Mouse (Mus musculus): ENCODE measurements around the gene Tfcp2.
A peak's percentile ranks its signal among the peaks of the same experiment; 100 is the strongest.
"Not testable (repeated sequence)": the region's sequence is repeated elsewhere in the genome, so short reads cannot be mapped to it uniquely, and the experiment has no call there.

Gene Tfcp2

DNA sequence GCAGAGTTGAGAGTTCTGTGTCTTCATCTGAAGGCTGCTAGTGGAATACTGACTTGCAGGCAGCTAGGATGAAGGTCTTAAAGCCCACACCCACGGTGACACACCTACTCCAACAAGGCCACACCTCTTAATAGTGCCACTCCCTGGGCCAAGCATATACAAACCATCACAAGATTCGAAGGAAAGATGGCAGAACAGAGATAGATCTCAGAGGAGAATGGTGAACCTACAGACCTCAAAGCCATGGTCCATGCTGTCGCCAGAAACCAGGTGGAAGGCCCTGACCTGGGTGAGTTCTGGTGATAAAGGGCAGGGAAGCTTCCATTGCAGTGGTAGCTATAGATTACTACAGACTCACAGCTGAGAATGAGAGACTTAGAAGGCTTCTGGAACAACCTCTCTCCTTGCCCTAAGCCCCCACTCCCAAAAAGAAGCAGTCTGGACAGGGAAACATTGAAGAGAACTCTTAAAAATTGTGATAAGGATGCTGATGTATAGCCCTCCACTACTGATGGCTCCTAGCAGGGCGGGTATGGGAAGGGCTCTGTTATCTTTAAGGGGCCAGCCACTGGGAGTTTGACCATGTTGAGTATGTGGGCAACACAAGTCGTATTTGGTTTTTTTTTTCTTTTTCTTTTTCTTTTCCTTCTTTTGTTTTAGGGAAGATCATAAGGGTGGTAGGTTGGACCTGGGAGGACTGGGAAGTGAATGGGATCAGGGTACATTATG is 6.1 kb upstream of the Tfcp2 start:
- no peak for DNase-seq (ENCODE audit: low read depth, low spot score)

DNA sequence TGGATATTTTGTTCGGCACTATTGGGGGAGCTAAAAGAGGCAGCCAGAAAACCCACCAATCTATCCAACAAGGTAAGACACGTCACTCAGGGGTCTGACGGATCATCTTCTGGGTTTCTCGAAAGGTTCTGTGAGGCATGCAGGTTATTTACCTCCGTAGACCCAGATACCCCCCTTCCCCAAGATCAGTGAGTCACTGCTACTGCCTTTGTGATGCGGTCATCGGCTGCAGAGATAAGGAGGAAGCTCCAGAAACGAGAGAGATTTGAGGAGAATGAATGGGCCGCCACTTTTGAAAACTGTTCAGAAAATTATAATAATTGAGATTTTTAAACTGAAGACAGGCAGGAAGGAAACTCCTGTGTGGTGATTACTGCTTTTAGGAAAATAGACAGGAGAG is 4.6 kb upstream of the Tfcp2 start:
- DNase-seq (ENCODE audit: low read depth, low spot score), result no peak

DNA sequence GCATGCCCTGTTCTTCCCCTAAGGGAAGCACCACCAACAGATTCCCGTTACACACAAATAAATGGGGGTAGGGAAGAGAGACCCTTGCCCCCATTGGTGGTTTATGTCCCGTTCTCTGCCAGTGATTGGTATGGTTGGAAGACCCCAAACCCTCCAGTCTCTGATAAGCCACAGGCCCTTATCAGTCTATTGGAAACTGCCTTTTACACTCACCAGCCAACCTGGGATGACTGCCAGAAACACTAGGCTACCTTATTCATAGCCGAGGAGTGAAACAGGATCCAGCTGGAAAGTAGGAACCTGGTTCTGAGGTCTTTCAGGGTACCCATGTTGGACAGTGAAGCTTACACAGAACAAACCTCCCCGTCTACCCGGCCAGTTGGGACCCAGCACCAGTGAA is 4.2 kb upstream of the Tfcp2 start:
- DNase-seq (ENCODE audit: low read depth, low spot score), result no peak

DNA sequence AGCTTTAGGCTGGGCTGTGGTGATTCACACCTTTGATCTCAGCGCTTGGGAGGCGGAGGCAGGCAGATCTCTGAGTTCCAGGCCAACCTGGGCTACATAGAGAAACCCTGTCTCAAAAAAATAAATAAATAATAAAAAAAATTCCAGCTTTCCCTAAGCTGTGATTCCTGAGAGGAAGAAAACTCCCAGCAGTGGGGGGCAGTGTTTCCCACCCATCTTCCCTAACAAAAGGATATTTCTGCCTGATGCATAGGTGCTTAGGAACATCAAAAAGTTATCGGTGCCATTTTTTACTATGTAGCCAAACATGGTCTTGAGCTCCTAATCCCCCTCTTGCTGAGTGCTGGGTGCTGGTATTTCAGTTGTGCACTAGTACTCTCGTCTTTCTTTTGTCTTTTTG is 1.5 kb downstream of the Tfcp2 start:
- no peak for DNase-seq (ENCODE audit: low read depth, low spot score)

DNA sequence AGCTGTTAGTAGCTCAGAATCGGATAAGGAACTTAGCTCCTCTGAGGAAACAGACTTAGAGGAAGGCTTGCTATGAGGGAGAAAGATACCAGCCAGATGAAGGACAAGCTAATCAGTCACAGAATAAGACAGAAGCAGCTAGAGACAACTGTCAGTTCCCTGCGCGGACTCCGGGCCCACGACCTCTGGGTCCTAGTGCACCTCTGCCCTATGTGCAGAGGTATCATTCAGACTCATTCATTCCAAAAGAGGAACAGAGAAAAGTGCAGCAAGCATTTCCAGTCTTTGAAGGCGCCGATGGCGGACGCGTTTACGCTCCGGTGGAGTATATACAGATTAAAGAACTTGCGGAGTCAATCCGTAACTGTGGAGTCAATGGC is 8.2 kb downstream of the Tfcp2 start:
- not testable (repeated sequence) for DNase-seq (ENCODE audit: low read depth, low spot score)

DNA sequence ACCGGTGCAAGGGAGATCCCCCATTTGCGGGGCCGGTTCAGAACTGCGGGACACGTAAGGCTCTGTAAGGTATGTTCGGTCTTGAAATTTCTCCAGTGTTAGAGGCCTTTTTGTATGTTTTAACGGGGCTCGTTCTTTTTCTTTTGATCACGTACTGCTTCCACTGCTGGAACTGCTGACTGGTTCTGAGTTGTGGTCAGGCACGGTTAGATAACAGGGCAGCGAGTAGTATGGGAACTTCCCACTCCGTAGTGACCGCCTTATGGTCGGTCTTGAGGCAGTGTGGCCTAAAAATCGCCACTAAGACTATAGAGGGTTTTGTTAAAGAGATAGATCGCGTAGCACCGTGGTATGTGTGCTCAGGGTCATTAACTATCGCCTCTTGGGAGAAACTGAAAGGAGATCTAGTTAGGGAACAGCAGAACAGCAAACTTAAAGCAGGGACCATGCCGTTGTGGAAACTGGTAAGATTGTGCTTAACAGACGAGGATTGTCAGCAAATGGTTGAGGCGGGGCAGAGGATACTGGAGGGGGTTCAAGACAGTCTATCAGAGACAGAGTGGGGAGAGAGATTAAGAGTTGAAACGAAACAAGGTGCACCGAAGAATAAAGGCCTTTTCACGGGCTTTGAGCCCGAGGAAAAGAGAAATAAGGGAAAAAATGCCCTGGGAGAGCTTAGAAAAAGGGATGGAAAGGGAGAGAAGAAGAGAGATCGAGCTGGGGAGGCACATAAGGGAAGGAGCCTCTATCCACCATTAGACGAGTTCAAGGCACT is 8.7 kb downstream of the Tfcp2 start:
- DNase-seq (ENCODE audit: low read depth, low spot score), result not testable (repeated sequence)

DNA sequence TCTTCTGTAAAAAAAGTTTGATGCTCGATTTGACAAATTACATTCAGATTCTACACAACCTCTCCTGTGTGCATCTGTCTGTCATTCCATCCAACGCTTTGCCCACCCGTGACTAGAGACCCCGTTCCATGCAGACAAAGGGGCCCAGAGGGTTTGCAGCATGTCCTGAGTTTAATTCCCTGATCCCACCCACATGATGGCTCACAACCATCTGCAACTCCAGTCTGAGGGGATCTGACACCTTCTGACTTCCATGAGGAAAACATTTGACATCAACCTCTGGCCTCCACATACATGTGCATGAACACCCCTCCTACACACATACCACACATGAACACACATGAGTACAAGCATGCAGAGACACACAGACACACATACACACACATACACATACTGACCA is 10.4 kb downstream of the Tfcp2 start:
- peak; percentile 64 for DNase-seq (ENCODE audit: low read depth, low spot score)

DNA sequence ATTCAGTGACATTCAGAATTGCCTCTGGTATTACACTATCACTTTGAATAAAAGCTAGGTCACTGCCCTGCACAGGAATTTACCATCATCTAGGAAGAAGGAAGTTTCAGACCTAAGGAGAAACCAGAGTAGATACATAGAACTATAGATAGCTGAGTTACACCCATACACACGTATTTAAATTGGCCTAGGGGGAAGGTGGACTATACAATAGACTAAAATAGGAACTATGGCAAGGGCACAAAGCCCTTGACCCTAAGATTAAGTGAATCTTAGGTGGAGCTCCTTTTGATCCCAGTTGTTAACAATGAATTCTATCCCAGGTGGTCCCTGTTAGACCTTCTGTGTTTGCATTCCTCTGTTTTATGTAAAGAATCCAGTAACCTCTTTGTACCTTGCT is 10.8 kb downstream of the Tfcp2 start:
- DNase-seq (ENCODE audit: low read depth, low spot score), result peak; percentile 93

DNA sequence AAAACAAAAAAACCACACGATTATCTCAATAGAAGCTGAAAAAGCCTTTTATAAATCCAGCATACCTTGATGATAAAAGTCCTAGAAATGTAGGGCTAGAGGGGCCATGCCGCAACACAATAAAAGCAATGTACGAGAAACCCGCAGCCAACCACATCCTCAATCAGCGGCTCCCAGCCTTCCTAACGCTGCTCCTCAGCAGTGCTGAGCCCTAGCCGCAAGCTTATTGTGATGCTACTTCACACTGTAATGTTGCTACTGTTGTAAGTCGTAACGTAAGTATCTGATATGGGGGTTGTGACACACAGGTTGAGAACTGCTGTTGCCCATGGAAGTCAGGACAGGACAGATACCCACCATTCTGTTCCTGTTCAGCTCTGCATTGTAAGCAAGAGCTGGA is 12.4 kb downstream of the Tfcp2 start:
- no peak for DNase-seq (ENCODE audit: low read depth, low spot score)

DNA sequence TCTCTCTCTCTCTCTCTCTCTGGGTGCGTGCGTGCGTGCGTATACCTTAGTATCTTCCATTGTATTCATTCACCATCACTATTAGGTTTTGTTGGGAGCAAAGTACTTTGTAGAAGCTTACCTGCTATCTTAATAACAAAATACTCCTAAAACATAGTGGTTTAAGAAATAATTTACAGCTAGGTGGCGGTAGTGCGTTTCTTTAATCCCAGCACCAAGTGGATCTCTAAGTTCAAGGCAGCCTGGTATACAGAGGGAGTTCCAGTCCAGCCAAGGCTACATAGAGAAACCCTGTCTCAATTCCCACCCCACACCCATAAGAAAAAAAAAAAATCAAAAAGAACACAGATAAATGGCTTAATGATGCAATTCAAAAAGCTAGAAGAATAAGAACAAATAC is 13.9 kb downstream of the Tfcp2 start:
- DNase-seq (ENCODE audit: low read depth, low spot score), result peak; percentile 78

DNA sequence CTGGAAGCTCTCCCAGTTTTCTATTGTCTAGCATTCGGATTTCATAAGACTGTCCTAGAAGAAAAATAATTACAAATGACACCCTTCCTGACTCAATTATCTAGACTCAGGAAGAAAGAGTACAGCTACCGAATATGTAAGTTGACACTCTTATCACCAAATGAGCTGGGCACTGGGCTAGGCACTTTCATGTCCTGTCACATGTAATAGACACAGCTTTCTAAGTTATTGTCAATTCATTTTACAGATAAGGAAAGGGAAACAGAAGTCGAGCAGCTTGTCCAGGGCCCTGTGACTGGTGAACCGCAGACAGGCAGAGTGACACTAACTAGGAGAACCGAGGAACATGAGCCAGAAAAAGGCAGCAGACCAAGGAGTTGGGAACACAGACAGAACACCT is 23.9 kb downstream of the Tfcp2 start:
- no peak for DNase-seq (ENCODE audit: low read depth, low spot score)

DNA sequence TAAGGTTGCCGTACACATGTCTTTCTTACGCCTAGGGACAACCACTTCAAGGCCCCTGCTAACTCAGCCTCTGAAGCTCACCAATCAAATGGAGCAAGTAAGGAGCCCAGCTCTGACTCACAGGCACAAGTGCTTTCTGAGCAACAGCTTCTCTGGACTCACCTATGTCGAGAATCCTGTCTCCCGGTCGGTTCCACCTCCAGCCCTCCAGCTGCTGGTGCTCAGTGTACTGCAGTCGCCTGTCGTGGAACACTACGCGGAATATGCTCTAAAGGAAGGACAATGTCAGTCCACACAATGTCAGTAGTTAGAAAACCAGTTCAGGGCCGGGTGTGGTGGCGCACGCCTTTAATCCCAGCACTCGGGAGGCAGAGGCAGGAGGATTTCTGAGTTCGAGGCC is 26.4 kb downstream of the Tfcp2 start:
- peak; percentile 30 for DNase-seq (ENCODE audit: low read depth, low spot score)

DNA sequence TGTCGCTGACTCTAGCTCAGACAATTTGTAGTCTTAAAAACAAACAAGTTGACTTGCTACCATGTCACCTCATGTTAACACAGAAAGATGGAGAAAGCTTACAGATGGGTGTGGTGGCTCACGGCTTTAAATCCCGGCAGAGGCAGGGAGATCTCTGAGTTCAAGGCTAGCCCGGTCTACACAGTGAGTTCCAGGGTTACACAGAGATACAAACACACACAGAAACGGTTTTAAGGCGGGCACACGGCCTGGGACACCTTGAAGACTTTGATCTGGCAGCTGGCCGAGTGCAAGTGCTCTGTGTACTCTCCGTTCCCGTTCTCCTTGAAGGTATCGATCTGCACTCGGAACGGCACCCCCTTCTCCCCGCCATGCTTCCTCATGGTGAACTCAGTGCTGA is 31.5 kb downstream of the Tfcp2 start:
- DNase-seq (ENCODE audit: low read depth, low spot score), result no peak

DNA sequence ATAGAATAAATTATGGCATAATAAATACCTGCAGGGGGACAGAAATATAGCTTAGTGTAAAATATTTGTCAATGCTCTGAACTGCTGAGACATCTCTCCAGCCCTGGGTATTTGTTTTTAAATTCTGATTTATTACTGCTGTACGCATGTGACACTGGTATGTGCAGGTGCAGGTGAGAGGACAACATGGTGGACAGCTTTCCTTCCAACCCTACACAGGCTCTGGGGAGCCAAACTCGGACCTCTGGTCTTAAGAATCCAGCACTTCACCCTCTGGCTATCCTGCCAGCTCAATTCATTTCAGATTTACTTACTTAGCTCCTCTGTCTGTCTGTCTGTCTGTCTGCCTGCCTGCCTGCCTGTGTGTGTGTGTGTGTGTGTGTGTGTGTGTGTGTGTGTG is 36.7 kb downstream of the Tfcp2 start:
- DNase-seq (ENCODE audit: low read depth, low spot score), result no peak

DNA sequence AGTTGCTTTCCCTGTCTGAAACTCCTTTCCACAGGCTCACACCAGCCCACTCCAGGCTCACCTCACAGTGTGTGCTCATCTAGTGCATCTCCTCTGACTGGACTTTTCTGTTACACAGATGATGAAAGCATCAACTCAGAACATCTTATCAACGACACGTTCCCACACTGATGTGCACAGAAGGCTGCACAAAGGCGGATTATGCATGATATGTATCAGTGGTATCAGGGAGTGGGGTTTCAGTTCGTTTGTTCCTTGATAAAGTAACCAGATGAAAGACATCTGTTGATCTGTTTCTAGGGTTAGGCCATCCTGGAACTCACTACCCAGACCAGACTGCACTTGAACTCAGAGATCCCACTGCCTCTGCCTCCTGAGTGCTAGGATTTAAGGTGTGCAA is 38.4 kb downstream of the Tfcp2 start:
- DNase-seq (ENCODE audit: low read depth, low spot score), result no peak

DNA sequence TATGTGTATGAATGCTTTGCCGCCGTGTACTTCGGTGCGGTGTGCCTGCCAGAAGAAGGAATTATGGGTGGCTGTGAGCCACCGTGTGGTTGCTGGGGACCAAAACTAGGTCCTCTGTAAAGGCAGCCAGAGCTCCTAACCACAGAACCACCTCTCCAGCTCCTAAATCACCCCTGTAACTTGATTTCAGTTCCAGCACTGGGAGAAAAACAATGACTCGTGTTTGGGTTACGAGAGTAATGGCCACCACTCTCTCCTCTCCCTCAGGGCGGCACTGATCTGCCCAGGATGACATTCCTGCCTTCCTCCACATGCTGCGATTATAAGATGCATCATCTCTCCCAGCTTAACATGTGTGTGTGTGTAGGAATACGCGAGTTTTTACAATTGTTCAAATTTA is 41.7 kb downstream of the Tfcp2 start:
- no peak for DNase-seq (ENCODE audit: low read depth, low spot score)

DNA sequence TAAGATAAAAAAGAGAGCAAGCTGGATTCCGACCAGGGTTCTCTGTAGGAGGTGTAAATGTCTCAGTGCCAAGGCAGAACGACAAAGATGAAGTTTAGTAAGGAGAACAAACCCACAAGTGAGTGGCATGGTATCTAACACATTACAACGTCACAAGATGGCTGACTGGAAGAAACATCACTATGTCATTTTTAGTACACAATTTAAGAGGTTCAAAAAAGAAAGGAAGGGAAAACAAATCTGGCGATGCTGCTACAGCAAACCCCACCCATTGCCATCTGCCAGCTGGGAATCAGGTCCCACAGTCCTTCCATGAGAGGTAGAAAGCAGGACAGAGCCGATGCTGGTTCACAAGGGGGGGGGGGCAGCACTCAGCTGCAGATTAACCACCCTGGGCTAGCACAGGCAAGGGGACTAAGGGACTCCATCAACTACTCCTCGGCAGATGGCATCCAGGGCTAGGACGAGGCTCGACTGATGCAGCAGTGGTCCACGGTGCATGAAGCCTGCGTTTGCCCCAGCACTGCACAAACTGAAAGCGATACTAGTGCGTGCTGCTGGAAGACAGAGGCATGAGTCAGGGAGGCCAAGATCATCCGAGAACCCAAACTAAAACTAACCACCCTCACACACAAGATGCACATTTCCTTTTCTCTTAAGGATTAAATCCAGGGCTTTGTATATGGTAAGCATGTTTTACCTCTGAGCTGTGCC is 43.2 kb downstream of the Tfcp2 start:
- no peak for DNase-seq (ENCODE audit: low read depth, low spot score)

DNA sequence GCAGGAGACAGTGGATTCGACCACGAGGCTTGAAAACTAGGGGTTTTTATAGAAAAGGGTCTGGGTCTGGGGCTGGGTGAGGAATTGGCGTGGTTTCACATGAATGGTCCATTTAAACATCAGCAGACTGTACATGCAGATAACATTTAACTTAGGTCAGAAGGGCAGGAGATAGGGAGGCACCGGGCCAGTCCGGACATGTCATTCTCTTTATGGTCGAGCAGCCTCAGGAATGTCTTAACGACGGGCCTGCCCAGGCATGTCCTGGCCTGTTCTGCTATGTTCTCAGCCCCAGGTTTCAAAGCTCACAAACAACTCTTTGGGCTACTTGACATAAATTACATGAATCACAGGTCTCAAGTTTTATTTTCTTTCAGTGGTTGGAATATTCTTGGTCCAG is 52.3 kb downstream of the Tfcp2 start:
- not testable (repeated sequence) for DNase-seq (ENCODE audit: low read depth, low spot score)

DNA sequence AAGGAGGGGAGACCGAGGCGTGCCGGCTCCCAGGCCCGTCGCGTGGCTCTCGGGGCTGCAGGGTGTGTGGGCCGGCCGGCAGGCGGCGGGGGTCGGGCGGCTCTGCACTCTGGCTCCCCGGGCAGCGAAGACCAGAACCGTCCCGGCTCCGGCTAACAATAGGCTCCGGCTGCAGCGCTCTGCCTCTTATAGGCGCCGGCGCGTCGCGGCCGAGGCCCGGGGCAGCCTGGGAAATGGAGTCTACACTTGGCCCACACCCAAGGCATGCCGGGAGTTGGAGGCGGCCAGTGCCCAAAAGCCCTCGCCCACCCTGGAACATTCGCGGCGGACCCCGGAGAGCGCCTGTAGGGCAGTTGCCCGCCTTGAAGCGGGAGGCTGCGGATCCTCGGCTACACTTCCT is 56.7 kb downstream of the Tfcp2 start, which contains the start of gene Csrnp2:
TSS of gene Csrnp2 (minus strand) at position 387 of the 400 bp plus-strand sequence.
- DNase-seq (ENCODE audit: low read depth, low spot score), result peak; percentile 93

DNA sequence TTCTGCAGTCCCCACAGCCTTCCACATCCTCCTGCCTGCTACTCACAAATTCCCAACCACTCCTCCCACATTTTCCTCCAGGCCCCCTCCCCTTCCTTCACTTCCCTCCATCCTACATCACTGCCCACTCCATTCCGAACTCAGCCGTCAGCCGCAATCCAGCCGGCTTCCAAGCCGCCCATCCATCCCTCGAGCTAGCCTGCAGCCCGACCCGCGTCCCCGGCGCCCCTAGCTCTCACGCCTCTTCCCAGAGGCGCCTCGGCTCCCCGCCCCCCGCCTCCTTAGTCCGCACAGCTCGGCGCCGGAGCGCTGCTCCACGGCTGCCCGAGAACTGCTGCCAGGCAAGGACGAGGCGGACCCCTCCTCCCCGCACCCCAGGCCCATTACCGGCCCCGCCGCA is 57.2 kb downstream of the Tfcp2 start:
- DNase-seq (ENCODE audit: low read depth, low spot score), result peak; percentile 76

DNA sequence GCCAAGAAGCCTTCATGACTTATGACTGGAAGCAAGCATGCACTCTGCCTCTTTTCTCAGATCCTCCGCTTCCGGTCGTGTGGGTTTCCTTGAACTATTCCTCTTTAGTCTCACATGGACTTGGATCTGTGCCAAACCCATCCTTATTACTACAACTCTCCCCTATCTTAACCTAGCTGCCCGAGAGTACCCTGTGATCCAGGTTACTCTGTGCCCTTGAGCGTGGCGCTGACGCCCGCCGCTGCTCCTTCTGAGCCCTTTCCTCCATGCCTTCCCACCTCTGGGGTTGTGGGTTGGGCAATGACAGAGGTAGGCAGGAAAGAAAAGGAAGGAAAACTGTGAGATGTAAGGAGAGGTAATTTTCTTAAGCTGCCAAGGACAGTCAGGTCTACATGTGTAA is 59.8 kb downstream of the Tfcp2 start:
- DNase-seq (ENCODE audit: low read depth, low spot score), result peak; percentile 52

DNA sequence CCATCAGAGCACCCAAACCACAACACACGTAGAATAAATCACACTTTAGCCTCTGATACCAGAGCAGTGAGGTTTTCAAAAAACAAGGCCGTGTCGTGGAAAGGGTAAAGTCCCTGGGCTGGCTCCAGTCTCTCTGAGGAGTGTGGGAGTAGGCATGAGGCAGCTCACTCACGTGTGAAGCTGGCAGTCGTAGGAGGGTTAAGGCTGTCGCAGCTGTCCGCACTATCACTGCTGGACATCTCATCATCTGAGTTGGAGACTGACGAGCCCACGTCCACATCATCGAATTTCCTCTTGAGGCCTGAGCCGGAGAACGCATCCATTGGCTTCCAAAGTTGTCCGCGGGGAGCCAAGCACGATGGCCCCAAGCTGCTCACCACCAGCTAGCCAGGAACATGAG is 62.5 kb downstream of the Tfcp2 start:
- DNase-seq (ENCODE audit: low read depth, low spot score), result no peak

DNA sequence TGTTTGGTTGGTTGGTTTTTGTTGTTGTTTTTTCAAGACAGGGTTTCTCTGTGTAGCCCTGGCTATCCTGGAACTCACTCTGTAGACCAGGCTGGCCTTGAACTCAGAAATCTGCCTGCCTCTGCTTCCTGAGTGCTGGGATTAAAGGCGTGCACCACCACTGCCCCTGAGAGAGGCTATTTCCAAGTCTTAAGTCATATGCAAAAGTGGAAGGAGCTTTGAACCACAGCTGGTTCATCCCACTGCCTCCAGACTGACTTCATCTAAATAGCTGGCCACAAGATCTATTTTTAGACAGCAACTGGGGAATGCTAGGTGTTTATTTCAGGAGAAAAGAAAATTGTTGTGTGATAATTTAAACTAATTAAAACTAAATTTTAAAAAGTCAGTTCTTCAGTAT is 63.5 kb downstream of the Tfcp2 start:
- peak; percentile 52 for DNase-seq (ENCODE audit: low read depth, low spot score)

Measured in R1 (cell line).